Mouse (Mus musculus) liver, postnatal 0 days (tissue): ENCODE data around the gene Hs1bp3.

Experiments
- CTCF ChIP-seq: sonication (generic); IDR thresholded peaks from 2 replicates; pipeline ENCODE4 v1.5.1; 2016; ENCODE audit warnings: antibody characterized with exemption, low read depth
- EP300 ChIP-seq: IDR thresholded peaks from 2 replicates; pipeline ENCODE4 v1.6.1; 2016; ENCODE audit warnings: antibody characterized with exemption, low read depth, mild to moderate bottlenecking

DNA sequence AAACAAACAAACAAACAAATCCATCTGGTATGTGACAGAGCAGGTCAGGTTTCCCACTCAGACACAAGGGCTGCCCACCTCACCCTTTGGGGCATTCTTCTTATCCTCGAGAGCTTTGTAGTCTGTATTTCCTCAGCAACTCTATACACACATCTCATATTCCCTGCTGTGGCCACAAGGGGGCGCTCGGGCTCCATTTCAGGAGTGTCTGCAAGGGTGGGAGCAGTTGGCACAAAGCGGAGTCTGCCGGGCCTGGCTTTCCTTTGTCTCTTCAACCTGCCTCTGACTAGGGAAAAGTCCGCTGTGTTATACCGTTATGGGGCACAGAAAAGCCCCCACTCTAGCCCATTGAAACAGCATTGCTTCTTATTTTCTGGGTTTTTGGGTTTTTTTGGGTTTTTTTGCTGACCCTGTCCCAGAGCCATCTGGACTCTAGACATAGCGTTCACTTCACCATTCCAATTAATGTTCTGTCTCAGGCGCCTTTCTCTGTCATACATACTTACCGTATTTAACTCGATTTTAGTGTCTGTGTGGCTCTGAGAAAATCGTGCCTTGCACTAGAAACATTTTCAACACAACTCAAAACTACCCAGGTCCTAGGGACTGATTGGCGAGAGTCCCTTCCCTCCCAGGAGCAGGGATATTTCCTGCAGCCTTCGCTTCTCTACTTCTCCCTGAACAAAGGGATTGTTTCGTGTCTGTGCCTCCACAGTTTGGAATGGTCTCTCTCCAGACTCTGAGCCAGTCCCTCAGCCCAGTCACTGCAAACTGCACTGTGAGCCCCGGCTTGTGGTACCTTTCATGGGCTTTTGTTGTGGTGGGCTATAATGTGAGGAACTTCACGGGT lies 13.8 kb downstream of the Hs1bp3 start:
- TF ChIP-seq CTCF = peak; percentile 97
- TF ChIP-seq EP300 = peak; percentile 23; the same call in 1 of the 2 replicates
